Mouse (Mus musculus): ENCODE measurements at regions not wholly inside any gene's neighbourhood (a gene's known extent, or its start where the extent isn't known, plus 50 kb on each side); places are given as distances from the start of the nearest gene placed in this dataset.

GRCm38 (mm10) chr12:113275934-113276333, 90.2 kb downstream of the Tmem121 start:
- DNase-seq (ENCODE audit: low spot score) (no peak), ATAC-seq (ENCODE audit: low FRiP score) (peak; percentile 43; the same call in 1 of the 2 replicates)
- H3K4me2 ChIP-seq (replicated peaks), result no peak overlapping the region
- no peak overlapping the region for H3K4me3 ChIP-seq (replicated peaks; ENCODE audit: low read length)
- no peaks in the 10 kb centered on the region for H3K27me3 ChIP-seq (ENCODE audit: control insufficient read depth, insufficient read depth, low read length)
- H3K9ac ChIP-seq, result no peak overlapping the region
- no peaks in the 10 kb centered on the region for H3K9me3 ChIP-seq (ENCODE audit: control insufficient read depth, low read length)
- no peaks in the 10 kb centered on the region for H3K4me1 ChIP-seq (replicated peaks; ENCODE audit: control insufficient read depth, insufficient read depth, low read length)
- 90% methylated on average over 2 of the region's 2 CpGs for WGBS
- H3K27ac ChIP-seq, result no peak overlapping the region
- no peaks in the 10 kb centered on the region for H3K36me3 ChIP-seq (replicated peaks; ENCODE audit: control insufficient read depth, insufficient read depth)

GRCm38 (mm10) chr12:113276355-113276942, 90.7 kb downstream of the Tmem121 start:
- Histone ChIP-seq H3K9ac (no peak overlapping the region), H3K27me3 (ENCODE audit: control insufficient read depth, insufficient read depth, low read length) (no peaks in the 10 kb centered on the region), H3K4me2 (replicated peaks) (no peak overlapping the region), H3K4me1 (replicated peaks; ENCODE audit: control insufficient read depth, insufficient read depth, low read length) (no peaks in the 10 kb centered on the region), H3K9me3 (ENCODE audit: control insufficient read depth, low read length) (no peaks in the 10 kb centered on the region), H3K4me3 (replicated peaks; ENCODE audit: low read length) (no peak overlapping the region), H3K27ac (no peak overlapping the region), H3K36me3 (replicated peaks; ENCODE audit: control insufficient read depth, insufficient read depth) (no peaks in the 10 kb centered on the region)
- ATAC-seq (ENCODE audit: low FRiP score) (peak; percentile 49), DNase-seq (ENCODE audit: low spot score) (no peak)
- 80% methylated on average over 1 of the region's 1 CpGs for WGBS

- H3K27me3 ChIP-seq (ENCODE audit: control insufficient read depth, insufficient read depth, low read length), result no peaks in the 10 kb centered on the region
- H3K9me3 ChIP-seq (ENCODE audit: control insufficient read depth, low read length), result no peaks in the 10 kb centered on the region
- DNase-seq (ENCODE audit: low spot score) (no peak), ATAC-seq (ENCODE audit: low FRiP score) (no peak)
- no peak overlapping the region for H3K4me3 ChIP-seq (replicated peaks; ENCODE audit: low read length)
- H3K4me1 ChIP-seq (replicated peaks; ENCODE audit: control insufficient read depth, insufficient read depth, low read length), result no peaks in the 10 kb centered on the region
- 90% methylated on average over 5 of the region's 5 CpGs for WGBS
- no peak overlapping the region for H3K4me2 ChIP-seq (replicated peaks)
- H3K9ac ChIP-seq, result no peak overlapping the region
- no peaks in the 10 kb centered on the region for H3K36me3 ChIP-seq (replicated peaks; ENCODE audit: control insufficient read depth, insufficient read depth)
- no peak overlapping the region for H3K27ac ChIP-seq
These were observed 92.0 kb downstream of the Tmem121 start for GRCm38 (mm10) chr12:113277741-113278140.

GRCm38 (mm10) chr12:113292029-113292809, 106.5 kb downstream of the Tmem121 start:
- H3K9ac ChIP-seq, result no peak overlapping the region
- H3K4me1 ChIP-seq (replicated peaks; ENCODE audit: control insufficient read depth, insufficient read depth, low read length), result no peaks in the 10 kb centered on the region
- H3K4me2 ChIP-seq (replicated peaks), result no peak overlapping the region
- no peaks in the 10 kb centered on the region for H3K36me3 ChIP-seq (replicated peaks; ENCODE audit: control insufficient read depth, insufficient read depth)
- no peak overlapping the region for H3K27ac ChIP-seq
- no peaks in the 10 kb centered on the region for H3K27me3 ChIP-seq (ENCODE audit: control insufficient read depth, insufficient read depth, low read length)
- no peak for DNase-seq (ENCODE audit: low spot score)
- no peaks in the 10 kb centered on the region for H3K9me3 ChIP-seq (ENCODE audit: control insufficient read depth, low read length)
- ATAC-seq (ENCODE audit: low FRiP score), result no peak
- H3K4me3 ChIP-seq (replicated peaks; ENCODE audit: low read length), result no peak overlapping the region
- 43% methylated on average over 1 of the region's 1 CpGs for WGBS

- H3K9me3 ChIP-seq (ENCODE audit: control insufficient read depth, low read length), result no peaks in the 10 kb centered on the region
- H3K27me3 ChIP-seq (ENCODE audit: control insufficient read depth, insufficient read depth, low read length), result no peaks in the 10 kb centered on the region
- H3K36me3 ChIP-seq (replicated peaks; ENCODE audit: control insufficient read depth, insufficient read depth), result no peaks in the 10 kb centered on the region
- no peak overlapping the region for H3K9ac ChIP-seq
- ATAC-seq (ENCODE audit: low FRiP score) (no peak), DNase-seq (ENCODE audit: low spot score) (no peak)
- no peak overlapping the region for H3K27ac ChIP-seq
- no peaks in the 10 kb centered on the region for H3K4me1 ChIP-seq (replicated peaks; ENCODE audit: control insufficient read depth, insufficient read depth, low read length)
- WGBS, result 88% methylated on average over 2 of the region's 2 CpGs
- H3K4me3 ChIP-seq (replicated peaks; ENCODE audit: low read length), result no peak overlapping the region
- H3K4me2 ChIP-seq (replicated peaks), result no peak overlapping the region
These were observed 110.2 kb downstream of the Tmem121 start for GRCm38 (mm10) chr12:113295924-113296323.

GRCm38 (mm10) chr12:113305973-113306372, 120.2 kb downstream of the Tmem121 start:
- 88% methylated on average over 1 of the region's 1 CpGs for WGBS
- DNase-seq (ENCODE audit: low spot score) (no peak), ATAC-seq (ENCODE audit: low FRiP score) (no peak)
- no peaks in the 10 kb centered on the region for H3K9me3 ChIP-seq (ENCODE audit: control insufficient read depth, low read length)
- H3K9ac ChIP-seq, result no peak overlapping the region
- H3K36me3 ChIP-seq (replicated peaks; ENCODE audit: control insufficient read depth, insufficient read depth), result no peaks in the 10 kb centered on the region
- H3K4me1 ChIP-seq (replicated peaks; ENCODE audit: control insufficient read depth, insufficient read depth, low read length), result no peaks in the 10 kb centered on the region
- no peak overlapping the region for H3K4me2 ChIP-seq (replicated peaks)
- no peak overlapping the region for H3K27ac ChIP-seq
- H3K4me3 ChIP-seq (replicated peaks; ENCODE audit: low read length), result no peak overlapping the region
- no peaks in the 10 kb centered on the region for H3K27me3 ChIP-seq (ENCODE audit: control insufficient read depth, insufficient read depth, low read length)

- H3K27ac ChIP-seq, result no peak overlapping the region
- H3K36me3 ChIP-seq (replicated peaks; ENCODE audit: control insufficient read depth, insufficient read depth), result no peaks in the 10 kb centered on the region
- H3K9ac ChIP-seq, result no peak overlapping the region
- ATAC-seq (ENCODE audit: low FRiP score) (no peak), DNase-seq (ENCODE audit: low spot score) (no peak)
- no peaks in the 10 kb centered on the region for H3K9me3 ChIP-seq (ENCODE audit: control insufficient read depth, low read length)
- no peak overlapping the region for H3K4me2 ChIP-seq (replicated peaks)
- no peaks in the 10 kb centered on the region for H3K27me3 ChIP-seq (ENCODE audit: control insufficient read depth, insufficient read depth, low read length)
- no peak overlapping the region for H3K4me3 ChIP-seq (replicated peaks; ENCODE audit: low read length)
- WGBS, result 46% methylated on average over 3 of the region's 3 CpGs
- no peaks in the 10 kb centered on the region for H3K4me1 ChIP-seq (replicated peaks; ENCODE audit: control insufficient read depth, insufficient read depth, low read length)
These were observed 127.6 kb downstream of the Tmem121 start for GRCm38 (mm10) chr12:113313319-113313718.

- H3K36me3 ChIP-seq (replicated peaks; ENCODE audit: control insufficient read depth, insufficient read depth), result no peaks in the 10 kb centered on the region
- H3K4me3 ChIP-seq (replicated peaks; ENCODE audit: low read length), result no peak overlapping the region
- WGBS, result 94% methylated on average over 4 of the region's 4 CpGs
- no peak overlapping the region for H3K4me2 ChIP-seq (replicated peaks)
- DNase-seq (ENCODE audit: low spot score), result no peak
- no peaks in the 10 kb centered on the region for H3K27me3 ChIP-seq (ENCODE audit: control insufficient read depth, insufficient read depth, low read length)
- H3K9ac ChIP-seq, result no peak overlapping the region
- H3K9me3 ChIP-seq (ENCODE audit: control insufficient read depth, low read length), result no peaks in the 10 kb centered on the region
- H3K27ac ChIP-seq, result no peak overlapping the region
- no peak for ATAC-seq (ENCODE audit: low FRiP score)
- H3K4me1 ChIP-seq (replicated peaks; ENCODE audit: control insufficient read depth, insufficient read depth, low read length), result no peaks in the 10 kb centered on the region
These were observed 128.9 kb downstream of the Tmem121 start for GRCm38 (mm10) chr12:113314624-113315023.

- Histone ChIP-seq H3K27ac (no peak overlapping the region), H3K4me1 (replicated peaks; ENCODE audit: control insufficient read depth, insufficient read depth, low read length) (no peaks in the 10 kb centered on the region), H3K36me3 (replicated peaks; ENCODE audit: control insufficient read depth, insufficient read depth) (no peaks in the 10 kb centered on the region), H3K4me2 (replicated peaks) (no peak overlapping the region), H3K9ac (no peak overlapping the region), H3K9me3 (ENCODE audit: control insufficient read depth, low read length) (no peaks in the 10 kb centered on the region), H3K27me3 (ENCODE audit: control insufficient read depth, insufficient read depth, low read length) (no peaks in the 10 kb centered on the region), H3K4me3 (replicated peaks; ENCODE audit: low read length) (no peak overlapping the region)
- ATAC-seq (ENCODE audit: low FRiP score), result no peak
- DNase-seq (ENCODE audit: low spot score), result no peak
- WGBS, result 80% methylated on average over 9 of the region's 9 CpGs
These were observed 135.4 kb downstream of the Tmem121 start for GRCm38 (mm10) chr12:113321086-113321485.

Data from hindbrain, embryonic 14.5 days (tissue).